Mouse (Mus musculus): ENCODE data around the gene Sstr5. TPM values are rescaled to one million over a fixed set of nuclear protein-coding genes. Genes with fewer than 3 reads are reported as not detected.
A peak's percentile ranks its signal among the peaks of the same experiment; 100 is the strongest.

Gene Sstr5
- polyA plus RNA-seq, 1 experiment from 2014 or later, result not detected

DNA sequence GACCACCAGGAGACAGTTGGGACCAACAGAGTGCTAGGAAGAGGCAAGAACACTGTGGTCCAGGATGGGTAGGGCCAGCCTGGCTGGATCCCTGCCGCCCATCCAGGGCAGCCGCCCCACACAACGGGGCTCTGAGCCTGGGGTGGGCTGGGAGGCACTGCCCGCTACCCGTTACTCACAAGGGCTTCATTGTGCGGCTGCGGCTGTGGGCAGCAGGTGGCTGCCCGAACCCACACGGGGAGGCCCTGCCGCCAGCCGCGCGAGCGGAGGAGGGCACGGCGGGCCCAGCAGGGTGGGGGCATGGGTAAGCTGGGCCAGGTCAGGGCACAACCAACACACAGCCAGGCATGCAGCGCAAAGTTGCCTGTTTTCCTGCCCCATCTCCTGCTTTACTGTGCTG lies 21.1 kb upstream of the Sstr5 start:
- H3K27ac ChIP-seq (ENCODE audit: low read depth, low read length), result no peak overlapping the region
- 86% methylated on average over 17 of the region's 17 CpGs for WGBS
- H3K4me2 ChIP-seq, result no peak overlapping the region
- H3K4me1 ChIP-seq (replicated peaks; ENCODE audit: control insufficient read depth, insufficient read depth, low read length), result no peaks in the 10 kb centered on the region
- H3K4me3 ChIP-seq (ENCODE audit: low read depth, low read length), result no peak overlapping the region
- no peaks in the 10 kb centered on the region for H3K36me3 ChIP-seq (ENCODE audit: control insufficient read depth, insufficient read depth, low read length)
- no peak overlapping the region for H3K9ac ChIP-seq (ENCODE audit: low read depth, low read length)
- H3K27me3 ChIP-seq (replicated peaks; ENCODE audit: control insufficient read depth, insufficient read depth, low read length), result no peaks in the 10 kb centered on the region
- DNase-seq (ENCODE audit: low spot score) (no peak), ATAC-seq (replicated peaks; ENCODE audit: low FRiP score) (no peak)
- no peaks in the 10 kb centered on the region for H3K9me3 ChIP-seq (ENCODE audit: control insufficient read depth, low read length)

DNA sequence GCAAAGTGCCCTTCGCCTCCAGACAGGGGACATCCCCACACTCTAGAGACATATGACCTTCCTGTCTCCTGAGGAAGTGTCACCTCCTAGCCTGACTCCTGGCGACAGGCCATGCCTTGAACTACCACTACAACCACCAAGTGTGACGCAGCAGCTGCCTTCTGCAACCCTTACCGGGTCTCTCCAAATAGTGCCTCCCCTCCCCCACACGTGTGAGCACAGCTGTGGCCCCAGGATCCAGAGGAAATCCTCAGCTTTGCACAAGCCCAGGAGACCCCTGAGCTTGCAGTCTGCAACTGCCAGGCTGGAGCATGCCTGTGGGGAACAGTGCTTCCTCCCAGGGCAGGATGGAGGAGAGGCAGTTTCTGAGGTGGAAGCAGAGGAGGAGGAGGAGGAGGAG lies 19.2 kb upstream of the Sstr5 start:
- no peak overlapping the region for H3K4me3 ChIP-seq (ENCODE audit: low read depth, low read length)
- H3K4me2 ChIP-seq, result no peak overlapping the region
- H3K4me1 ChIP-seq (replicated peaks; ENCODE audit: control insufficient read depth, insufficient read depth, low read length), result no peaks in the 10 kb centered on the region
- H3K36me3 ChIP-seq (ENCODE audit: control insufficient read depth, insufficient read depth, low read length), result no peaks in the 10 kb centered on the region
- H3K9ac ChIP-seq (ENCODE audit: low read depth, low read length), result no peak overlapping the region
- ATAC-seq (replicated peaks; ENCODE audit: low FRiP score) (no peak), DNase-seq (ENCODE audit: low spot score) (no peak)
- no peaks in the 10 kb centered on the region for H3K27me3 ChIP-seq (replicated peaks; ENCODE audit: control insufficient read depth, insufficient read depth, low read length)
- WGBS, result 25% methylated on average over 5 of the region's 5 CpGs
- no peaks in the 10 kb centered on the region for H3K9me3 ChIP-seq (ENCODE audit: control insufficient read depth, low read length)
- H3K27ac ChIP-seq (ENCODE audit: low read depth, low read length), result no peak overlapping the region

DNA sequence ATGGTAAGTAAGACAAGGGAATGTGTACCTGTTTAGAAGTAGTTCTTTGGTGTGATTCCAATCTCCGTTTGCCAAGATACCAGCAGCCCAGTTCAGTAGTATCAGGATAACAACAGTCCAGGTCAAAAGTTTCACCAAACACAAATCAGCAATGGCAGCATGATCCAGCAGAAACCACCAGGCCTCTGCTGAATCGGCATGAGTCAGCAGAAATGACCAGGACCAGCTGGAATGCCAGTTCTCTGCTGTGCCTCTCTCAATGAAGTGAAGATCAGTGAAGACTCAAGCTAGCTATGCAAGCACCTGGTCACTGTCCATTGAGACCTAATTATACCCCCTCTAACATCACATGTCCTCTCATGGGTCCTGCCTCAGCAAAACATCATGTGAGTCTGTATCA lies 17.0 kb upstream of the Sstr5 start:
- no peak overlapping the region for H3K27ac ChIP-seq (ENCODE audit: low read depth, low read length)
- no peaks in the 10 kb centered on the region for H3K27me3 ChIP-seq (replicated peaks; ENCODE audit: control insufficient read depth, insufficient read depth, low read length)
- no peak overlapping the region for H3K4me3 ChIP-seq (ENCODE audit: low read depth, low read length)
- WGBS, result 87% methylated on average over 2 of the region's 2 CpGs
- H3K4me2 ChIP-seq, result no peak overlapping the region
- DNase-seq (ENCODE audit: low spot score) (no peak), ATAC-seq (replicated peaks; ENCODE audit: low FRiP score) (no peak)
- no peaks in the 10 kb centered on the region for H3K4me1 ChIP-seq (replicated peaks; ENCODE audit: control insufficient read depth, insufficient read depth, low read length)
- H3K9me3 ChIP-seq (ENCODE audit: control insufficient read depth, low read length), result no peaks in the 10 kb centered on the region
- no peak overlapping the region for H3K9ac ChIP-seq (ENCODE audit: low read depth, low read length)
- H3K36me3 ChIP-seq (ENCODE audit: control insufficient read depth, insufficient read depth, low read length), result no peaks in the 10 kb centered on the region

DNA sequence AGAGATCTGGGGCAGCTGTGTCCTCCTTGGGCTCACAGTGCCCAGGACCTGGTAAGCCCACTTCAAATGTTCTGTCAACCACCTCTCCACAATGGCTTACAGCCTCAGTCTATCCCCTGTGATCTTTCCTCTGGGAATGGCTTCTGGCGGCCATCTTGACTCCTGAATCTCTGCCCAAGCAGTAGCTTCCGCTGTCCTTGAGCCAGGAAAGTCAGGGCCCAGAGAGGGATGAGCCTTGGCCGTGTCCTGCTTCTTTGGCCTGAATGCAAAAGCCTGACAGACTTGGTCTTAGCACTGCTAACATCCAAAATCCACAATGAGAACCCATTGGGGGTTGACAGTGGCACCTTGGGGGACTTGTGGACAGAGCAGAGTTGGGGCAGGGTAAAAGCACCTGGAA lies 14.8 kb upstream of the Sstr5 start:
- H3K9ac ChIP-seq (ENCODE audit: low read depth, low read length), result no peak overlapping the region
- no peak overlapping the region for H3K27ac ChIP-seq (ENCODE audit: low read depth, low read length)
- H3K4me2 ChIP-seq, result no peak overlapping the region
- ATAC-seq (replicated peaks; ENCODE audit: low FRiP score), result no peak
- no peaks in the 10 kb centered on the region for H3K4me1 ChIP-seq (replicated peaks; ENCODE audit: control insufficient read depth, insufficient read depth, low read length)
- no peaks in the 10 kb centered on the region for H3K27me3 ChIP-seq (replicated peaks; ENCODE audit: control insufficient read depth, insufficient read depth, low read length)
- no peak overlapping the region for H3K4me3 ChIP-seq (ENCODE audit: low read depth, low read length)
- 62% methylated on average over 3 of the region's 3 CpGs for WGBS
- H3K36me3 ChIP-seq (ENCODE audit: control insufficient read depth, insufficient read depth, low read length), result no peaks in the 10 kb centered on the region
- no peak for DNase-seq (ENCODE audit: low spot score)
- no peaks in the 10 kb centered on the region for H3K9me3 ChIP-seq (ENCODE audit: control insufficient read depth, low read length)

DNA sequence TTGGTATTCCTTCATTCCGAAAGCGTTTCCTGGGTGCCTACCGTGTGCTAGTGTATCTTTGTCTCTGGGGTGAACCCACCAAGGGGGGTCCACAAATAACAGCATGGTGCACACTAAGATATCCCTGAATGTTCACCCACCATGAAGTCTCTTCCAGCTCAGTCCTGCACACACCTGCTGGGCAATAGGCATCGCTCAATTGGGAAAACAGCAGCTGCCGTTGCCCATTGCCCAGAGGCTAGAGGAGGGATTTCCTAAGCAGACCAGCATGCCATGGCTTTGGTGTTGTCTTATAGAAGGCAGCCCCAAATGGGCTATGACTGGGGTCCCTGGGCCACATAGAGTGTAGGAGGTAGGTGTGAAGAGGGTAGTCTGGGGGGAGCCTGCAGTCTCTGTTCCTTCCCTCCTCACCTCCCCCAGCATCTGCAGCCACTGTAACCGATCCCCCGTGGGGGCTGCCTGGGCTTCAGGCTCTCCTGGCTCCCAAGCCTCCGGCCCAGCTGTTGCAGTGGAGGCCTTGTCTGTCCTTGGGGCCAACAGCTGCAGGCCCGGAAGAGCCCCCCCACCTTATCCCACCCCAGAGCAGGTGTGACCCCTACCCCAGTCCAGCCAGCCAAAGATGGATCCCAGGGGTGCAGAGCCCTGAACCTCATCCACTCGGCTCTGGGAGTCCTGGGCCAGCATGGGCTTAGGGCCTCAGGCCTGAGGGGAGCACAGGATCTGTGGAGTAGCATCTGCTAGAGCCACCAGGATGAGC lies 13.2 kb upstream of the Sstr5 start:
- Histone ChIP-seq H3K9ac (ENCODE audit: low read depth, low read length) (no peak overlapping the region), H3K9me3 (ENCODE audit: control insufficient read depth, low read length) (no peaks in the 10 kb centered on the region), H3K27me3 (replicated peaks; ENCODE audit: control insufficient read depth, insufficient read depth, low read length) (no peaks in the 10 kb centered on the region), H3K36me3 (ENCODE audit: control insufficient read depth, insufficient read depth, low read length) (no peaks in the 10 kb centered on the region), H3K4me1 (replicated peaks; ENCODE audit: control insufficient read depth, insufficient read depth, low read length) (no peaks in the 10 kb centered on the region), H3K4me2 (no peak overlapping the region), H3K27ac (ENCODE audit: low read depth, low read length) (no peak overlapping the region), H3K4me3 (ENCODE audit: low read depth, low read length) (no peak overlapping the region)
- WGBS, result 74% methylated on average over 10 of the region's 10 CpGs
- no peak for DNase-seq (ENCODE audit: low spot score)
- ATAC-seq (replicated peaks; ENCODE audit: low FRiP score), result no peak

DNA sequence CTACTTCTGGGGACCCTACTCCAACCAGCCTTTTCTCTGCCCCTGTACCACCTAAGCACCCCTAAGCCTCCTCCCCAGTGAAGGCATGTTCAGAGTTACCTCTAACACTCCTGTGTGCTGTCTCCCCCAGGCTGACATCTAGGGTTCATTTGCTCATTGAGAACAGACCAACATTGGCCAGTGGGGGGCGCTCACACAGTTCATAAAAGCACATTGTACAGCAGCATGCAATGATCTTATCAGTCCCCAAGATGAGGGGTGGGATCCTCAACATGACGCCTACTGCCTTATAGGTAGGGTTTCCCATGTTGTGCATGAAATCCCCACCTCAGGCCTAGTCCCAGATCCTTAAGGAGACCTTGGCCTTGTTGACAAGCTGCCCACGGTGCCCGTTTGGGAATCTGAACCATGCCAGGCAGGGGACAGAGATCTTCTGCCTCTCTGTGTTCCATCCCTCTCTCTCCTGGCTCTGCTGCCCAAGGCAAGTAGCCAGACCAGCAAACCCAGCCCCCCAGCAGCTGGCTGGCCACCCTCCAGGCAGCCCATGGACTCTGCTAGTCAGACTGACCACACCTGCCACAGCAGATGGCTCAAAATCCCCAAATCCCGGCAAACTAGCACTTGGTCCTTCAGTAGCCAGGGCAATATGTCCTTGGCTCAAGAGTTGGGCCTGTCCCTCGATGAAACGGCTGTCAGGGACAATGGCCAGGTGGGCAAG lies 11.9 kb upstream of the Sstr5 start:
- DNase-seq (ENCODE audit: low spot score) (no peak), ATAC-seq (replicated peaks; ENCODE audit: low FRiP score) (no peak)
- H3K4me1 ChIP-seq (replicated peaks; ENCODE audit: control insufficient read depth, insufficient read depth, low read length), result no peaks in the 10 kb centered on the region
- H3K27me3 ChIP-seq (replicated peaks; ENCODE audit: control insufficient read depth, insufficient read depth, low read length), result no peaks in the 10 kb centered on the region
- H3K9ac ChIP-seq (ENCODE audit: low read depth, low read length), result no peak overlapping the region
- H3K27ac ChIP-seq (ENCODE audit: low read depth, low read length), result no peak overlapping the region
- H3K9me3 ChIP-seq (ENCODE audit: control insufficient read depth, low read length), result no peaks in the 10 kb centered on the region
- H3K4me2 ChIP-seq, result no peak overlapping the region
- 60% methylated on average over 7 of the region's 7 CpGs for WGBS
- no peaks in the 10 kb centered on the region for H3K36me3 ChIP-seq (ENCODE audit: control insufficient read depth, insufficient read depth, low read length)
- no peak overlapping the region for H3K4me3 ChIP-seq (ENCODE audit: low read depth, low read length)

DNA sequence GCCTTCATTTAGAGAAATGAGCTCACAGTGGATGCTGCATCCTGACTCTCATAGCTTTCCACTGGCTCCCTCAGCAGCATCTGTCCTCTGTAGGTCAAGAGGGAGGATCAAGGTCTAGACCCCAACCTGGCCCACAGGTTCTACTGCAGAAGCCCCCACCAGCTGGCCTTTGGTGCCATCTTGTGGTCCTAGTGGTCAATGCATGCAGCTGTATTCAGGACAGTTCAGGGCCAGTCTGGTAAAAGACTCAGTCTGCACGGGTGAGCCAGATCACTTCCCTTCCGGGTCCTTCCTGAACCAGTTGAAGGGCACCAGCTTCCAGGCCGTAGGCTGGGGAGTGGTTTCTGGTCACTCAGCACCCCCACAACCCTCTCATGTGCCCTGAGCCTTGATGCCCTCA lies 10.7 kb upstream of the Sstr5 start:
- peak; percentile 53 for DNase-seq (ENCODE audit: low spot score)
- WGBS, result 14% methylated on average over 3 of the region's 3 CpGs
- Histone ChIP-seq H3K9ac (ENCODE audit: low read depth, low read length) (no peak overlapping the region), H3K4me1 (replicated peaks; ENCODE audit: control insufficient read depth, insufficient read depth, low read length) (no peaks in the 10 kb centered on the region), H3K9me3 (ENCODE audit: control insufficient read depth, low read length) (no peaks in the 10 kb centered on the region), H3K36me3 (ENCODE audit: control insufficient read depth, insufficient read depth, low read length) (no peaks in the 10 kb centered on the region), H3K27me3 (replicated peaks; ENCODE audit: control insufficient read depth, insufficient read depth, low read length) (no peaks in the 10 kb centered on the region; the same call in 1 of the 2 replicates), H3K4me2 (no peak overlapping the region), H3K27ac (ENCODE audit: low read depth, low read length) (no peak overlapping the region), H3K4me3 (ENCODE audit: low read depth, low read length) (no peak overlapping the region)
- no peak; the same call in 1 of the 2 replicates for ATAC-seq (replicated peaks; ENCODE audit: low FRiP score)

DNA sequence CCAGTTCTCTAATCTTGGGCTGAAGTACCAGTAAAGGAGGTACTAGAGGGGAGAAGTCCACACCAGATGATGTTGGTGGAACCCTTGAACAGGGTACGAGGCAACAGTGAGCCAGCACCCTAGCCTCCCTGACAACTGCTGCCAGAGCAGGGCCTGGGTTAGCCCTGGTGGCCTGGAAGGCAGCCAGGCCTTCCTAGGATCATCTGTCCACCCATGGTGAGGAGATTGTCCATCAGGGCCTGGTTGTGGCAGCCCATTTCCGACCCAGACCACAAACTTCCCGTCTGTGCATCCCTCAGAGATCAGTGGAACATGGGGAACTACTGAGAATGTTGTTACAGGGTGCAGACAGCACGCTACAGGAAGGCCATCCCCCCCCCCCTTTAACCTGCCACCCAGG lies 5.5 kb upstream of the Sstr5 start:
- Histone ChIP-seq H3K27me3 (replicated peaks; ENCODE audit: control insufficient read depth, insufficient read depth, low read length) (peaks cover 15% of the 10 kb centered on the region), H3K36me3 (ENCODE audit: control insufficient read depth, insufficient read depth, low read length) (no peaks in the 10 kb centered on the region), H3K4me3 (ENCODE audit: low read depth, low read length) (no peak overlapping the region), H3K4me1 (replicated peaks; ENCODE audit: control insufficient read depth, insufficient read depth, low read length) (no peaks in the 10 kb centered on the region), H3K27ac (ENCODE audit: low read depth, low read length) (no peak overlapping the region), H3K4me2 (no peak overlapping the region), H3K9me3 (ENCODE audit: control insufficient read depth, low read length) (no peaks in the 10 kb centered on the region), H3K9ac (ENCODE audit: low read depth, low read length) (no peak overlapping the region)
- DNase-seq (ENCODE audit: low spot score) (no peak), ATAC-seq (replicated peaks; ENCODE audit: low FRiP score) (no peak)
- 42% methylated on average over 4 of the region's 4 CpGs for WGBS

DNA sequence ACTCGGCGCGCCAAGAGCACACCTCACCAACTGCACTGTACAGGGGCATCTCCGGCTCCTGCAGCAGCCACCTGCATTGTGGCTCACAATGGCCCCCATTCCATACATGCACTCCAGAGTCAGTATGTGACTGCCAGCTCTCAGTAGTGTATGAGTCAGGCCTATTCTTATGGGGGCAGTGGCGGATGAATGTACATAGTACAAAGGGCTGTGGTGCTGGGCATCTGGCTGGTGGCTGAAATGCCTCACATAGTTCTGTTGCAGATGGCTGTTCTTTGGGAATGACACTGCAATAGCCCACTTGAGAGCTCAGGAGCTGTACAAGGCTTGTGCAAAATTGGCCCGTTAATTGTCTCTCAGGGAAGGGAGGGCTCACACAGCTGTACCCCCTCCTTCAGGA lies 15.0 kb downstream of the Sstr5 start:
- H3K9ac ChIP-seq (ENCODE audit: low read depth, low read length), result no peak overlapping the region
- peaks cover 14% of the 10 kb centered on the region for H3K27me3 ChIP-seq (replicated peaks; ENCODE audit: control insufficient read depth, insufficient read depth, low read length)
- no peaks in the 10 kb centered on the region for H3K4me1 ChIP-seq (replicated peaks; ENCODE audit: control insufficient read depth, insufficient read depth, low read length)
- no peak overlapping the region for H3K27ac ChIP-seq (ENCODE audit: low read depth, low read length)
- H3K4me3 ChIP-seq (ENCODE audit: low read depth, low read length), result no peak overlapping the region
- DNase-seq (ENCODE audit: low spot score) (no peak), ATAC-seq (replicated peaks; ENCODE audit: low FRiP score) (no peak)
- no peaks in the 10 kb centered on the region for H3K36me3 ChIP-seq (ENCODE audit: control insufficient read depth, insufficient read depth, low read length)
- no peak overlapping the region for H3K4me2 ChIP-seq
- 83% methylated on average over 6 of the region's 6 CpGs for WGBS
- H3K9me3 ChIP-seq (ENCODE audit: control insufficient read depth, low read length), result no peaks in the 10 kb centered on the region

Measured in liver, embryonic 11.5 days (tissue).